Mouse (Mus musculus): Measurements from ENCODE around the gene Gm45234. TPM values are rescaled to one million over a fixed set of nuclear protein-coding genes. Genes with fewer than 3 reads are reported as not detected.

The Gm45234 gene
- polyA plus RNA-seq, 1 experiment from 2014 or later, result not detected

DNA sequence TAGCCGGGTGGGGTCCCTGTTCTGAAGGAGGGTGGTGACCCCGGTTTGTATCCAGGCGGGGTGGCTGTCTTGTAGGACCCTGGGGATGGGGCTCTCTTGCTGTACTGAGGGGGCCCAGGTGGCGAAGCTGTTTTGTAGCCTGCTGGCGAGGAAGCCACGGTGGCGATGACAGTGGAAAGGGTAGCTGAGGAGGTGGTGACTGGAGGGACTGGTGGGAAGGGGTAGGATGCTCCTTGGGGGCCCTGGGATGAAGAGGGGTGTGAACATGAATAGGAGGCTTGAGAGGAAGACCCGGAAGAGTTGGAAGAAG, 9.6 kb downstream of the Gm45234 start:
- peaks cover 10% of the 10 kb centered on the region; the same call in 1 of the 2 replicates for H3K4me1 ChIP-seq (ENCODE audit: control insufficient read depth, insufficient read depth, low read length)
- peak overlapping the region; percentile 96 for H3K4me2 ChIP-seq (ENCODE audit: low read depth, low read length)
- peak overlapping the region; percentile 54 for H3K4me3 ChIP-seq (ENCODE audit: low read depth, low read length)
- no peaks in the 10 kb centered on the region for H3K9me3 ChIP-seq (ENCODE audit: control insufficient read depth, low read length)
- 22% methylated on average over 8 of the region's 8 CpGs for whole genome bisulfite sequencing
- peaks cover 75% of the 10 kb centered on the region for H3K36me3 ChIP-seq (ENCODE audit: control insufficient read depth, insufficient read depth, low read length)
- peak; percentile 23 for DNase-seq (ENCODE audit: low spot score)
- no peaks in the 10 kb centered on the region for H3K27me3 ChIP-seq (replicated peaks; ENCODE audit: control insufficient read depth, insufficient read depth, low read length)
- peak overlapping the region; percentile 80 for H3K9ac ChIP-seq (ENCODE audit: low read depth, low read length)
- peak; percentile 4; the same call in 1 of the 2 replicates for ATAC-seq (ENCODE audit: low read depth)
- H3K27ac ChIP-seq (replicated peaks; ENCODE audit: low read depth, low read length), result peak overlapping the region; percentile 89

DNA sequence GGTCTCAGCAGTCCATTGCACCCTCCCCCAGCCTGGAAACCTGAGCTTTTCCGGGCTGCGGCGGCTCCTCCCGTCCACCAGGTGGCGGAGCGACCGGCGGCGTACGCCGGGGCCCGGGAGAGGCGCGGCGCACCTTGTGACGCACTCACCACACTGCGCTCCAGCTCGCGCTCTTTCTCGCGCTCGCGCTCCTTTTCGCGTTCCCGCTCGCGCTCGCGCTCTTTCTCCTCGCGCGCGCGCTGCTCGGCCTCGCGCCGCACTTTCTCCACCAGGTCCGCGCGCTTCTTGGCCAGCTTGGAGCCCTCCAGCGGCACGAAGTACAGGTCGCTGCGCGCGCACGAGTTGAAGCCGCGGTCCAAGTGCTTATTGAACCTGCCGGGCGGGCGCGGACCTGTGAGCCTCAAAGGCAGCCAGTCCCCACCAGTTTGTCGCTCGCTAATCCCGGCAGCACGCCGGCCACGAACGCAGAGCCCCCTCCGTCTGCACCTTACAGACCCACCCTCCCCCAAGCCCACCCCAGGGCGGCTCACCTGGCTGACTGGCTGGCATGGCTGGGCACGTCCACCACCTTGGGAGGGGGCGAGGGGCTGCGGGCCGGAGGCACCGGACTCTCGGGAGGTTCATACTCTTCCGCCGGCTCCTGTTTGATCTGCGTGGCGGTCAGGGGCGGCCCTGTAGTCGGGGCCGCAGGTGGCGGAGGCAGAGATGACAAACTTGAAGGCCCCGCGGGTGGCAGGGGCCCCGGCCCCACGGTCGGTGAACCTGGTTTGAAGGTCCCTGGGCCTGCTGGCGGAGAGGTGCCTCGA, 10.1 kb downstream of the Gm45234 start:
- peak overlapping the region; percentile 54 for H3K4me3 ChIP-seq (ENCODE audit: low read depth, low read length)
- peak overlapping the region; percentile 89 for H3K27ac ChIP-seq (replicated peaks; ENCODE audit: low read depth, low read length)
- peak overlapping the region; percentile 80 for H3K9ac ChIP-seq (ENCODE audit: low read depth, low read length)
- peaks cover 69% of the 10 kb centered on the region for H3K36me3 ChIP-seq (ENCODE audit: control insufficient read depth, insufficient read depth, low read length)
- 1% methylated on average over 63 of the region's 85 CpGs for WGBS
- peak overlapping the region; percentile 96 for H3K4me2 ChIP-seq (ENCODE audit: low read depth, low read length)
- peak; percentile 85 for ATAC-seq (ENCODE audit: low read depth)
- no peaks in the 10 kb centered on the region for H3K9me3 ChIP-seq (ENCODE audit: control insufficient read depth, low read length)
- peaks cover 10% of the 10 kb centered on the region; the same call in 1 of the 2 replicates for H3K4me1 ChIP-seq (ENCODE audit: control insufficient read depth, insufficient read depth, low read length)
- DNase-seq (ENCODE audit: low spot score), result peak; percentile 97
- H3K27me3 ChIP-seq (replicated peaks; ENCODE audit: control insufficient read depth, insufficient read depth, low read length), result no peaks in the 10 kb centered on the region

GRCm38 (mm10) chr6:124744755-124745321, 11.0 kb downstream of the Gm45234 start:
- no peak for ATAC-seq (ENCODE audit: low read depth)
- DNase-seq (ENCODE audit: low spot score), result no peak
- Histone ChIP-seq H3K9ac (ENCODE audit: low read depth, low read length) (peak overlapping the region; percentile 20; the same call in 1 of the 2 replicates), H3K4me2 (ENCODE audit: low read depth, low read length) (peak overlapping the region; percentile 96), H3K27ac (replicated peaks; ENCODE audit: low read depth, low read length) (peak overlapping the region; percentile 53), H3K4me3 (ENCODE audit: low read depth, low read length) (peak overlapping the region; percentile 54), H3K27me3 (replicated peaks; ENCODE audit: control insufficient read depth, insufficient read depth, low read length) (no peaks in the 10 kb centered on the region), H3K9me3 (ENCODE audit: control insufficient read depth, low read length) (no peaks in the 10 kb centered on the region), H3K36me3 (ENCODE audit: control insufficient read depth, insufficient read depth, low read length) (peaks cover 66% of the 10 kb centered on the region), H3K4me1 (ENCODE audit: control insufficient read depth, insufficient read depth, low read length) (peaks cover 13% of the 10 kb centered on the region)
- WGBS, result 71% methylated on average over 25 of the region's 26 CpGs

- Histone ChIP-seq H3K27me3 (replicated peaks; ENCODE audit: control insufficient read depth, insufficient read depth, low read length) (no peaks in the 10 kb centered on the region), H3K36me3 (ENCODE audit: control insufficient read depth, insufficient read depth, low read length) (peaks cover 54% of the 10 kb centered on the region), H3K9ac (ENCODE audit: low read depth, low read length) (no peak overlapping the region), H3K4me2 (ENCODE audit: low read depth, low read length) (no peak overlapping the region), H3K27ac (replicated peaks; ENCODE audit: low read depth, low read length) (no peak overlapping the region), H3K9me3 (ENCODE audit: control insufficient read depth, low read length) (no peaks in the 10 kb centered on the region), H3K4me1 (ENCODE audit: control insufficient read depth, insufficient read depth, low read length) (peaks cover 21% of the 10 kb centered on the region), H3K4me3 (ENCODE audit: low read depth, low read length) (no peak overlapping the region)
- ATAC-seq (ENCODE audit: low read depth) (no peak), DNase-seq (ENCODE audit: low spot score) (no peak)
- WGBS, result 82% methylated on average over 8 of the region's 8 CpGs
Observed at GRCm38 (mm10) chr6:124743647-124744046, 12.2 kb downstream of the Gm45234 start.

DNA sequence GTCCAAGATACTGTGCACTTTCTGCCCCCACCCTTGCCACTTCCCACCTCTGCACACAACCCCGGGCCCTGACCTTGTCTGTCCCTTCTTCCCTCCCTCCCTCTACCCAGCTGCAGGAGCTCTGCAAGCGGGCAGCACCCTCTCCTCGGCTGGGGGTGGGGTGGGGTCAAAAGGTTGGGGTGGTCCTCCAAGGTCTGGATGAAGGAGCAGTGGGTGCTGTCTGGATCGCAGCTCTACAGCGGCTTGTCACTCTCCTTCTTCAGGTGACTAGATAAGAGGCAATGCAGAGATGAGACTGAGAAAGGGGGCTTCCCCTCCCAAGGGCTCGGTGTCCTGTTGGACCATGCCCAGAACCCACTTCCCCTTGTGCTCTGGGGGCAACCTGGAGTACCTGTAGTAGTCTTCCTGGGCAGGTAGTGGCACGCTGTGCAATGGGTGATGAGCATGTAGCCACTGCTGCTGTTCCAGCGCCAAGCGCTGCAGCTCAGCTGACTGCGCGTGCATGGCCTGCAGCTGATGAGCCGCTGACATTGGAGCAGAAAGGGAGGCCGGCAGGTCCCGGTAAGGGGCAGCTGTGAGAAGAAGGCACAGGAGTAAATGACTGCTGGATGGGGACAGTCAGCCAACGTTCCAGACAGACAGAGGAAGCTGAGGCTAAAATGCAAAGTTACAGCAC, 12.8 kb downstream of the Gm45234 start:
- no peaks in the 10 kb centered on the region for H3K27me3 ChIP-seq (replicated peaks; ENCODE audit: control insufficient read depth, insufficient read depth, low read length)
- H3K27ac ChIP-seq (replicated peaks; ENCODE audit: low read depth, low read length), result no peak overlapping the region
- no peak overlapping the region for H3K4me3 ChIP-seq (ENCODE audit: low read depth, low read length)
- peaks cover 47% of the 10 kb centered on the region for H3K36me3 ChIP-seq (ENCODE audit: control insufficient read depth, insufficient read depth, low read length)
- peaks cover 26% of the 10 kb centered on the region for H3K4me1 ChIP-seq (ENCODE audit: control insufficient read depth, insufficient read depth, low read length)
- ATAC-seq (ENCODE audit: low read depth) (no peak), DNase-seq (ENCODE audit: low spot score) (no peak)
- H3K4me2 ChIP-seq (ENCODE audit: low read depth, low read length), result no peak overlapping the region
- no peak overlapping the region for H3K9ac ChIP-seq (ENCODE audit: low read depth, low read length)
- WGBS, result 86% methylated on average over 15 of the region's 15 CpGs
- H3K9me3 ChIP-seq (ENCODE audit: control insufficient read depth, low read length), result no peaks in the 10 kb centered on the region

DNA sequence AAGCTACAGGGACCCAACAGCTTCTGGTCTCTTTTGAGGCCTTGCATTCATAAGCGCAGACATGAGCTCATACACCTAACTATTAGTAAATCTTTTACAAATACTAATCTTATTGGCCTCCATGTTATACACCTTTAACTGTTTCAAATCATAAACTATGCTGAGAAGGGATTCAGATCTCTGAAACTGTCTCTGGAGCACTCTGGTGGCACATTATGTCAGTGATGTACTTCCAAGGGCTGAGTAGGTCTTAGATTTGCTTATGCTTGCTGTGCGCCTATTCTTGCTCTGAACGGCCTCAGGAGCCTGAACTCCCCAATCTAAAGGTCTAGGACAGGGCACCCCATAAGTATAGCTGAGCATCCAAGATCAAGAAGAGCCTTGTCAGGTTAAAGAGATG, 14.0 kb downstream of the Gm45234 start:
- peak overlapping the region; percentile 54 for H3K4me3 ChIP-seq (ENCODE audit: low read depth, low read length)
- H3K9ac ChIP-seq (ENCODE audit: low read depth, low read length), result peak overlapping the region; percentile 86
- peak overlapping the region; percentile 97 for H3K27ac ChIP-seq (replicated peaks; ENCODE audit: low read depth, low read length)
- ATAC-seq (ENCODE audit: low read depth), result no peak
- peaks cover 36% of the 10 kb centered on the region for H3K36me3 ChIP-seq (ENCODE audit: control insufficient read depth, insufficient read depth, low read length)
- no peaks in the 10 kb centered on the region for H3K9me3 ChIP-seq (ENCODE audit: control insufficient read depth, low read length)
- DNase-seq (ENCODE audit: low spot score), result no peak
- 77% methylated on average over 3 of the region's 3 CpGs for WGBS
- H3K4me2 ChIP-seq (ENCODE audit: low read depth, low read length), result peak overlapping the region; percentile 87
- H3K4me1 ChIP-seq (ENCODE audit: control insufficient read depth, insufficient read depth, low read length), result peaks cover 26% of the 10 kb centered on the region
- no peaks in the 10 kb centered on the region for H3K27me3 ChIP-seq (replicated peaks; ENCODE audit: control insufficient read depth, insufficient read depth, low read length)

GRCm38 (mm10) chr6:124740888-124741761, 14.7 kb downstream of the Gm45234 start, which contains the start of gene Grcc10:
Grcc10 (minus strand) TSS chr6:124741374.
- H3K36me3 ChIP-seq (ENCODE audit: control insufficient read depth, insufficient read depth, low read length), result peaks cover 31% of the 10 kb centered on the region
- H3K9ac ChIP-seq (ENCODE audit: low read depth, low read length), result peak within 1 kb of the TSS; percentile 86
- peak within 1 kb of the TSS; percentile 87 for H3K4me2 ChIP-seq (ENCODE audit: low read depth, low read length)
- H3K27me3 ChIP-seq (replicated peaks; ENCODE audit: control insufficient read depth, insufficient read depth, low read length), result no peaks in the 10 kb centered on the region
- H3K4me1 ChIP-seq (ENCODE audit: control insufficient read depth, insufficient read depth, low read length), result peaks cover 20% of the 10 kb centered on the region
- H3K4me3 ChIP-seq (ENCODE audit: low read depth, low read length), result peak within 1 kb of the TSS; percentile 54
- ATAC-seq (ENCODE audit: low read depth) (peak; percentile 84), DNase-seq (ENCODE audit: low spot score) (peak; percentile 98)
- peak within 1 kb of the TSS; percentile 97 for H3K27ac ChIP-seq (replicated peaks; ENCODE audit: low read depth, low read length)
- H3K9me3 ChIP-seq (ENCODE audit: control insufficient read depth, low read length), result no peaks in the 10 kb centered on the region
- under 1% methylated on average over 41 of the region's 41 CpGs for WGBS

All from embryonic facial prominence, embryonic 14.5 days (tissue).